Mouse (Mus musculus): ENCODE data around the gene C2cd4d. TPM values are rescaled to one million over a fixed set of nuclear protein-coding genes. Genes with fewer than 3 reads are reported as not detected.

Gene C2cd4d
- total RNA-seq (2015; ENCODE audit: low replicate concordance) (not detected in 2 replicates), total RNA-seq (2017; ENCODE audit: low replicate concordance) (not detected in 2 replicates)

DNA sequence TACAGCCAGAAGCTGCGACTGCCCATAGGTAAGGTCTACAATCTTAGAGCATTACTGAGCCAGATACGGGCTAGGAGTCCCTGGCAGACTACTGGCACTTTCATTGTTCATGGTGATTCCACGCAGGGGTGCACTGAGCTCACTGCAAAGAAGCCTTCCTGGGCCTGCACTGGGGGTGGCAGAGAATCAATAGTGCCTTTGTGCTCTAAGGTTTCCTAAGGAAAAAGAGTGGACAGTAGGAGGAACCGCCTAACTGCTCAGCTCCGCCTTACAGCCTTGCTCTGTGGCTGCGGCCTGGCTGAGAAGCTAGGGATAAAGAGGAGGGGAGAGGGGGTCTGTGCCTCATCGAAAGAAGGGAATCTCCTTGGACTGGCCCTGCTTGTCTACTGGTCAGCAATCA, at the start of gene C2cd4d:
TSS of gene C2cd4d (plus strand) at position 301 of the 400 bp plus-strand sequence.
- no peak for ATAC-seq (replicated peaks; ENCODE audit: low FRiP score, poor library complexity, severe bottlenecking)

GRCm38 (mm10) chr3:94328681-94329080, 33.6 kb upstream of the C2cd4d start:
- no peak for ATAC-seq (replicated peaks; ENCODE audit: low FRiP score, poor library complexity, severe bottlenecking)

DNA sequence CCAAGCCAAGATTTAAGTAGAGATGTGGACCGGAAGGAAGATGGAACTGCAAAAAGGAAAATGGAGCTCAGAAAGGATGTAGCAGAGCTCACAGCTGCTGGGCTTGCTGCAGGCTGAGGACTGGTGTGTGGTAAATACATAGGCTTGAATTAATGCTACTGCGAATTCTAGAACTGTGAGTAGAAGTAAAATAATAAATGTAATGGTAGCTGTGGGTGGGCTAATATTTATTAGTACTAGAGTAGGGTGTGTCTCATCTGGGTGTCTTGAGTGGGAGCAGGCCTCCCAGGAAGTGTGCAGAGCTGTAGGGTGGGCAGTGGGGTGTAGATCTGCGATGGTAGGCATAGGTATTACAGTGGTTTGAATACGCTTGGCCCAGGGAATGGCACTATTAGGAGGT, 27.8 kb upstream of the C2cd4d start:
- 0 out of 2 replicates have a peak, but pooled peaks have one; percentile 52 for ATAC-seq (replicated peaks; ENCODE audit: low FRiP score, poor library complexity, severe bottlenecking)

DNA sequence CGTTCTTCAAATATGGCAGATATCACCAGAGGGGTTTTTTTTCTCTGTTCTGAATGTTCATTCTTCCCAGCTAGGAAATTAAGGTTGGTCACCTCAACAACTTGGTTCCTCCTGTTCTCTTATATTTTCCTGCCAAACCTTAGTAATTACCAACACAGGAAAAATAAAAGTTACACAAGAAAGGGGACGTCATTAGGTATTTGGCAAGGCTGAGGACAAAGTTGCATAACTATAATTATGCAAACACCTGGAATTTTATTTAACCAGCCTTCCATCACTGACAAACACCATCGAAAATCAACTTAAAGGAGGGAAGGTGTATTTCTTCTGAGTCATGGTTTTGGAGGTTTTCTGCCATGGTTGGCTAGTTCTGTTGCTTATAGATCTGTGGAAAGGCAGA, 23.7 kb upstream of the C2cd4d start:
- no peak for ATAC-seq (replicated peaks; ENCODE audit: low FRiP score, poor library complexity, severe bottlenecking)

DNA sequence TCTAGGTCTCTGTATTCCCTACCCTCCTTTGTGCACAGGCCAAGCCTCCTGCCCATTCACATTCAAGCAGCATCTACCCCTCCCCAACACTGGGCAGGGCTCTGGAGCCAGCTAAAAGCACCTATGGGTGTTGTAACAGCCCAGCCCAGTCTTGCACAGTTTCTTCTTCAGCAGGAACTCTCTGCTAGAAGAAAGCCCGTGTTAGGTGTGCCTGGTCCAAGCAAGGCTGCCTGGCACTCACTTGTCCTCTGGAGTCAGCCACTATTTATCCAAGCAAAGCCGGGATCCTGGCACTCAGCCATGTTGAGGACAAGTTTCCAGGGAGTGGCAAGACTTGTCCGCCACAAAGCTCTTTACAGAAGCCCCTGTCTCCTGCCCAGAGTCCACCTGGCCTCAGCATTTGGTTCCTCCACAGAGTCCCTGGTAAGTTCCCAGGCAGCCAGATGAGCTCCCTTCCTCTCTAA, 20.2 kb upstream of the C2cd4d start, which contains the start of gene Them5:
TSS of gene Them5 (plus strand) at position 141 of the 464 bp plus-strand sequence.
- ATAC-seq (replicated peaks; ENCODE audit: low FRiP score, poor library complexity, severe bottlenecking): no peak

GRCm38 (mm10) chr3:94342552-94342951, 19.7 kb upstream of the C2cd4d start:
- no peak for ATAC-seq (replicated peaks; ENCODE audit: low FRiP score, poor library complexity, severe bottlenecking)

GRCm38 (mm10) chr3:94344182-94344581, 18.1 kb upstream of the C2cd4d start:
- no peak for ATAC-seq (replicated peaks; ENCODE audit: low FRiP score, poor library complexity, severe bottlenecking)

DNA sequence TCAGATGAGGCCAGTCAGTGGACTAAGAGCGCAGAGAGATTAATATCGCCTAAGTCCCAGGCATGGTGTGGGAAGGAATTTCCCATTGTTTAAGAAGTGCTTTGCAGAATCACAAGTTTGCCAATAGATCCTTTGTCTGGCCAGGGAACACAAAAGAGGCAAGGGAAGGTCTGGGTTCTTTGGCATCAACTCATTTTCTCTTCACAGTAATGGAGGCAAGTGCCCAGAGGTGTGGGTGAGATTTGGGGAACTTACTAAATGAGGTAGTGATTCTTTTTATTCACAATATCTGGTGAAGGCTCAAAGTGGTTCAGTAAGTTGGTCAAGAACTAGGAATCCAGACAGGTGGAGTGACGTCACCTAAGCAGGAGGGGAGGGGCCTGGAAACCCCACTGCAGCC, 17.3 kb upstream of the C2cd4d start:
- ATAC-seq (replicated peaks; ENCODE audit: low FRiP score, poor library complexity, severe bottlenecking): no peak

GRCm38 (mm10) chr3:94348146-94348545, 14.1 kb upstream of the C2cd4d start:
- no peak for ATAC-seq (replicated peaks; ENCODE audit: low FRiP score, poor library complexity, severe bottlenecking)

GRCm38 (mm10) chr3:94360812-94361211, 1.4 kb upstream of the C2cd4d start:
- no peak for ATAC-seq (replicated peaks; ENCODE audit: low FRiP score, poor library complexity, severe bottlenecking)

GRCm38 (mm10) chr3:94363291-94364153, 1.3 kb downstream of the C2cd4d start:
- ATAC-seq (replicated peaks; ENCODE audit: low FRiP score, poor library complexity, severe bottlenecking): no peak

DNA sequence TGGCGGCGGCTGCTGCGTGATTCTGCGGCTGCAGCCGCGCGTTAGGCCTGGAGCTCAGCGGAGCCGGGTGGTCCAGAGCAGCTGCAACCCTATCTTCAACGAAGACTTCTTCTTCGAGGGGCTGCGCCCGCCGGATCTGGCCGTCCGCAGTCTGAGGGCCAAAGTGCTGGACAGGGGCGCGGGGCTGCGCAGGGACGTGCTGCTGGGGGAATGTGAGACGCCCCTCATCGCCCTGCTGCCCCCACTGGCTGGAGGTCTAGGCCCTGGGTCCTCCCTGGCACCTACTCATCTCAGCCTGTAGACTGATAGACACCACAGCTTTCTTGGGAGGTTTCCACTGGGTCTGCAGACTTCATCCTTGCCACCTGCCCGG, 1.9 kb downstream of the C2cd4d start:
- no peak for ATAC-seq (replicated peaks; ENCODE audit: low FRiP score, poor library complexity, severe bottlenecking)

GRCm38 (mm10) chr3:94366761-94367160, 4.5 kb downstream of the C2cd4d start:
- ATAC-seq (replicated peaks; ENCODE audit: low FRiP score, poor library complexity, severe bottlenecking): 0 out of 2 replicates have a peak, but pooled peaks have one; percentile 62

DNA sequence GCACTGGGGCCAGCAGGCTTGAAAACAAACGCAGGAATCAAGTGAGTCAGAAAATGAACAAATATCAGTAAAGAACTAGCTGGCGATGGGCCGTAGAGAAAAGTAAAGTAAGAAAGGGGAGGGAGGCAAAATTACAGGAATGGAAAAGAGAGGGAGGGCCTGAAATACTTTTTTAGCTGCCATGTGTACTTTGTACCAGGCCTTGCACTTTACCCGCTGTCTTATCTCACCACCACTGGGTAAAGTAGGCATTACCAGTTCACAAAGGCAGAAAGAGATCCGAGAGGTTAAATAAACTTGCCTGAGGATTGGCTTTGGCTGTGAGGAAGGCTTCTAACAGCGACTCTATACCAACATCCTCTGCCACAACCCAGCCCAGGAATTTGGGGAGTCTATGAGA, 5.3 kb downstream of the C2cd4d start:
- no peak for ATAC-seq (replicated peaks; ENCODE audit: low FRiP score, poor library complexity, severe bottlenecking)

DNA sequence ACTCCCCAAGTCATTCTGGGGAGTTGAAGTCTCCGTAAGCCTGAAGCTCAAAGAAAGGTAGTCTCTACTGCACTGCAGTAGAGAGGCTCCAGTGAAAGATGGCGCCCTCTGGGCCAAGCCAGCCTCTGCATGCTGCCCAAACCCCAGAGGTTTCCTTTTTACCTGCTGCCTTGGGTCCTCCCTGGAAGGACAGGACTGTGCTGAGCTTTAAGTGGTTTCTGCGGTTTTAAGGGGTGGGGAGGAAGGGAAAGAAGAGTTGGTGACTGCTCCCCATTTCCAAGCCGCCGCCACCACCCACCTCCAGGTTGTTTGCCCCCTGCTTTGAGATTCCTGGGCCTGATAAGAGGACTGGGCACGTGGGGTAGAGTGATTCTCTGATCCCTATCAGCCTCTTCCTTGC, 6.4 kb downstream of the C2cd4d start:
- no peak for ATAC-seq (replicated peaks; ENCODE audit: low FRiP score, poor library complexity, severe bottlenecking)

- no peak for ATAC-seq (replicated peaks; ENCODE audit: low FRiP score, poor library complexity, severe bottlenecking)
Observed at GRCm38 (mm10) chr3:94369709-94370108, 7.5 kb downstream of the C2cd4d start.

DNA sequence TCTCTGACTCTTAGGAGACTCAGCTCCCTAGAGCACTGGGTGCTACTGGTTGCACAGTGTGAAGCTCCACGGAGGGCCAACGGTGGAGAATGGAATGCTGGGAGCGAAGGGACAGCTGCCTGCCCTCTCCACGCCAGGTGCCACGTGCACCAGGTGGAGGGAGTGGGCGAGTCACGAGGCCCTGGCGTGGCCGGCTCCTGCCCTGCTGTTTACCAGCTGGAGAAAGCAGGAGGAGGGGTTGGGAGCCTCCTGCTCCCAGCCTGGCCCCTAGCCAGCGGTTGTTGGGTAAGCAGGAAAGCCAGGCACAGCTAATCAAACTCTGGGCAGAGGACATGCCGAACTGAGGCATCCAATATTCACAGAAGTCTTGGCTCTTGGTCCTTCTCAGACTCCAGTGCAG, 9.4 kb downstream of the C2cd4d start:
- no peak for ATAC-seq (replicated peaks; ENCODE audit: low FRiP score, poor library complexity, severe bottlenecking)

DNA sequence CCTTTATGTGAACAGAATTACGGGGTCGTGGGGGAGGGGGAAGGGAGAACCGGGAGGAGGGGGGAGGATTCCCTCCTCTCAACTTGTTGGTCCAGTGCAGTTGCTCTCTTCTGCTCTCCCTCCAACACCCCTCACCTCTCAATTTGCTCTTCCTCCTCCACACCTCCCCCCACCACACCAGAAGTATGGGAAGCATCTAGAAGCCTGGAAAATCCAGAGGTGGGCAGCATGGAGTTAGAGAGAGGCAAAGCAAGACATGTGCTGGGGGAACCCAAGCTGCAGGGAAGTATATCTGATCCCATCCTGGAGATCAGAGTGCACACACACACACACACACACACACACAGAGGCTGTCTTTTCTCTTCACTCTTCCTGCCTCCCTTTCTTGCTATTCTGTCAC, 9.8 kb downstream of the C2cd4d start:
- no peak for ATAC-seq (replicated peaks; ENCODE audit: low FRiP score, poor library complexity, severe bottlenecking)

DNA sequence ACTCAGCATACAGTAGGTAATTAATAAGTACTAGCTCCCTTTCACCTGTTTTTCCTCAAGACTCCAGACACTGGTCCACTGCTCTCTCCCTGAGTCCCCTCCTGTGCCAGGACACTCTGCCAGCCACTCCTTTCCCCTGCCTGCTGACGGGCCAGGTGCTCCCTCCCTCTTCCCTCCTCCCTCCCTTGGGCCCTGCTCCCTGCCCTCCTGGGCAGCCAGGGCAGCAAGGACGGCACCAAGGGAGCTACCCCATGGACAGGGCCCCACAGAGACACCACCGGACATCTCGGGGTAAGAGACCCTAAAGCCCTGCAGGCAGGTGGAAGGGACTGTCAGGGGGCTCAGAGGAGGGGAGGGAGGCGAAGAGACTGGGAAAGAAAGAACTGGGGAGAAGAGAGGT, 10.4 kb downstream of the C2cd4d start, which contains the start of gene Rorc:
TSS of gene Rorc (plus strand) at position 154 of the 400 bp plus-strand sequence.
- no peak for ATAC-seq (replicated peaks; ENCODE audit: low FRiP score, poor library complexity, severe bottlenecking)

DNA sequence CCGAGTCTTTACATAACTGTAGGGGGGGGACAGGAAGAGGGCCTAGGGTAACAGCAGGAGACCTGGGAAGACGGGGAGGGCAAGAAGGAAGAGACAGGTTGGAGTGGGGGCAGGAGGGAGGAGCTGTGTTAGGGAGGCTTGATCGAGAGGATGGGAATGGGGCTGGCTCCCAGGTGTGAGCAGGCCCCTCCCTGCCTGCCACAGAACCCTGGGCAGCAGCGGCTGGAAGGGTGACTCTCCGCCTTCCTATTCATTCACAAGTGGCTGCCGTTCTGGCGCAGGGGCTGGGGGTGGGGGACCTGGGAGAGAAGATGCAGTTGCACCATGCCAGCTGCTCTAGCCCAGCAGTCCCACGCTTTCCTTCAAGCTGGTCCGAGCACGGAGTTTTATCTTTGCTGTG, 10.9 kb downstream of the C2cd4d start:
- no peak for ATAC-seq (replicated peaks; ENCODE audit: low FRiP score, poor library complexity, severe bottlenecking)

GRCm38 (mm10) chr3:94373597-94374011, 11.4 kb downstream of the C2cd4d start:
- no peak for ATAC-seq (replicated peaks; ENCODE audit: low FRiP score, poor library complexity, severe bottlenecking)

All from erythroid progenitor cell, adult 5-6 weeks (primary cell).